Mouse (Mus musculus): ENCODE data around the gene Olfr1121. TPM values are rescaled to one million over a fixed set of nuclear protein-coding genes. Genes with fewer than 3 reads are reported as not detected.
"Not testable (repeated sequence)": the region's sequence is repeated elsewhere in the genome, so short reads cannot be mapped to it uniquely, and the experiment has no call there.

Olfr1121 gene
- not detected in 2 replicates for polyA plus RNA-seq (2014; fragmentation: Nextera tagmentation; extraction: Ambion mirVana)

DNA sequence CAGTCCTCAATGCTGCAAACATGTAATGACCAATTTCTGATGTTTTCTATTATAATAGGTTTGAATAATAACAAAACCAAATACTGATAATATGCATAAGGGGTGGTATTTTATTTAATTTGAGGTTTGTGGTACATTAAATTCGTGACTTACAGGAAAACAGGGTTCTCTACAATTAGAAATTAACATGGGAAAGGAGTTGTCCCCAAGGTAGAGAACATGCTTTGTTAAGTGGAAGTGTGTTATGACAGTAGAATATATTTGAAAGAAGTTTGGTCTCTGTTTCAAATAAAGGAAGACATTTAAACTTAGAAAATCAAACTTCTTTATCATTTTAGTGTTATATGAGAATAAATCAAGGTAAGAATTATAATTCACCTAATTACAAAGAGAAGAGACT, at the start of gene Olfr1121:
TSS of gene Olfr1121 (plus strand) at position 301 of the 400 bp plus-strand sequence.
- no peaks in the 10 kb centered on the region for H3K9me3 ChIP-seq (ENCODE audit: control insufficient read depth, low read length)
- H3K4me3 ChIP-seq (ENCODE audit: low read depth, low read length): no peak within 1 kb of the TSS
- WGBS: 42% methylated on average over 1 of the region's 1 CpGs
- H3K27me3 ChIP-seq (ENCODE audit: control insufficient read depth, insufficient read depth, low read length): no peaks in the 10 kb centered on the region
- H3K4me1 ChIP-seq (ENCODE audit: control insufficient read depth, insufficient read depth, low read length): no peaks in the 10 kb centered on the region
- ATAC-seq (ENCODE audit: low FRiP score) (no peak), DNase-seq (ENCODE audit: low spot score, missing footprints) (no peak)
- H3K36me3 ChIP-seq (ENCODE audit: control insufficient read depth, insufficient read depth, low read length): no peaks in the 10 kb centered on the region
- H3K4me2 ChIP-seq: no peak within 1 kb of the TSS
- H3K27ac ChIP-seq (ENCODE audit: low read depth, low read length): no peak within 1 kb of the TSS
- H3K9ac ChIP-seq (ENCODE audit: low read length): no peak within 1 kb of the TSS

GRCm38 (mm10) chr2:87354515-87354914, 15.2 kb upstream of the Olfr1121 start, which contains the start of gene Olfr1120:
Gene Olfr1120, plus strand, starts transcription at chr2:87354815.
- no peaks in the 10 kb centered on the region for H3K36me3 ChIP-seq (ENCODE audit: control insufficient read depth, insufficient read depth, low read length)
- 69% methylated on average over 2 of the region's 2 CpGs for WGBS
- DNase-seq (ENCODE audit: low spot score, missing footprints): no peak
- no peaks in the 10 kb centered on the region for H3K9me3 ChIP-seq (ENCODE audit: control insufficient read depth, low read length)
- no peak within 1 kb of the TSS for H3K4me2 ChIP-seq
- no peak within 1 kb of the TSS for H3K4me3 ChIP-seq (ENCODE audit: low read depth, low read length)
- no peaks in the 10 kb centered on the region for H3K4me1 ChIP-seq (ENCODE audit: control insufficient read depth, insufficient read depth, low read length)
- ATAC-seq (ENCODE audit: low FRiP score): no peak
- H3K27me3 ChIP-seq (ENCODE audit: control insufficient read depth, insufficient read depth, low read length): no peaks in the 10 kb centered on the region
- H3K9ac ChIP-seq (ENCODE audit: low read length): no peak within 1 kb of the TSS
- H3K27ac ChIP-seq (ENCODE audit: low read depth, low read length): no peak within 1 kb of the TSS

GRCm38 (mm10) chr2:87360121-87360520, 9.6 kb upstream of the Olfr1121 start:
- DNase-seq (ENCODE audit: low spot score, missing footprints); H3K9ac ChIP-seq (ENCODE audit: low read length); H3K4me2 ChIP-seq; H3K27ac ChIP-seq (ENCODE audit: low read depth, low read length); H3K27me3 ChIP-seq (ENCODE audit: control insufficient read depth, insufficient read depth, low read length); H3K4me3 ChIP-seq (ENCODE audit: low read depth, low read length); ATAC-seq (ENCODE audit: low FRiP score); H3K4me1 ChIP-seq (ENCODE audit: control insufficient read depth, insufficient read depth, low read length); H3K36me3 ChIP-seq (ENCODE audit: control insufficient read depth, insufficient read depth, low read length); H3K9me3 ChIP-seq (ENCODE audit: control insufficient read depth, low read length): not testable (repeated sequence)
- WGBS: 90% methylated on average over 2 of the region's 2 CpGs

- Histone ChIP-seq H3K27me3 (ENCODE audit: control insufficient read depth, insufficient read depth, low read length) (no peaks in the 10 kb centered on the region), H3K27ac (ENCODE audit: low read depth, low read length) (no peak overlapping the region), H3K9me3 (ENCODE audit: control insufficient read depth, low read length) (no peaks in the 10 kb centered on the region), H3K4me3 (ENCODE audit: low read depth, low read length) (no peak overlapping the region), H3K4me1 (ENCODE audit: control insufficient read depth, insufficient read depth, low read length) (no peaks in the 10 kb centered on the region), H3K36me3 (ENCODE audit: control insufficient read depth, insufficient read depth, low read length) (no peaks in the 10 kb centered on the region), H3K4me2 (no peak overlapping the region), H3K9ac (ENCODE audit: low read length) (no peak overlapping the region)
- WGBS: 91% methylated on average over 4 of the region's 4 CpGs
- DNase-seq (ENCODE audit: low spot score, missing footprints) (no peak), ATAC-seq (ENCODE audit: low FRiP score) (no peak)
Measured at GRCm38 (mm10) chr2:87371726-87372125, 2.0 kb downstream of the Olfr1121 start.

DNA sequence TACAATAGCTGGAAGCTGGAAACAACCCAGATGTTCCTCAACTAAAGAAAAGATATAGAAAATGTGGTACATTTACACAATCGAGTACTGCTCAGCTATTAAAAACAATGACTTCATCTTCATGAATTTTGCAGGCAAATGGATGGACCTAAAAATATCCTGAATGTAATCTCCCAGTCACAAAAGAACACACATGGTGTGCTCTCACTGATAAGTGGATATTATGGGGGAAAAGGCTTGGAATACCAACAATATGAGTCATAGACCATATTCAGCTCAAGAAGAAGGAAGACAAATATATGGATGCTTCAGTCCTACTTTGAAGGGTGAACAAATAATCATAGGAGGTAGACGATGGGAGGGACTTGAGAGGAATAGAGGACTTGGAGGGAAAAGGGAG, 14.2 kb downstream of the Olfr1121 start:
- Histone ChIP-seq H3K36me3 (ENCODE audit: control insufficient read depth, insufficient read depth, low read length) (no peaks in the 10 kb centered on the region), H3K9me3 (ENCODE audit: control insufficient read depth, low read length) (no peaks in the 10 kb centered on the region), H3K27ac (ENCODE audit: low read depth, low read length) (no peak overlapping the region), H3K4me2 (no peak overlapping the region), H3K27me3 (ENCODE audit: control insufficient read depth, insufficient read depth, low read length) (no peaks in the 10 kb centered on the region), H3K4me1 (ENCODE audit: control insufficient read depth, insufficient read depth, low read length) (no peaks in the 10 kb centered on the region), H3K9ac (ENCODE audit: low read length) (no peak overlapping the region), H3K4me3 (ENCODE audit: low read depth, low read length) (no peak overlapping the region)
- 83% methylated on average over 2 of the region's 2 CpGs for WGBS
- DNase-seq (ENCODE audit: low spot score, missing footprints) (no peak), ATAC-seq (ENCODE audit: low FRiP score) (no peak)

DNA sequence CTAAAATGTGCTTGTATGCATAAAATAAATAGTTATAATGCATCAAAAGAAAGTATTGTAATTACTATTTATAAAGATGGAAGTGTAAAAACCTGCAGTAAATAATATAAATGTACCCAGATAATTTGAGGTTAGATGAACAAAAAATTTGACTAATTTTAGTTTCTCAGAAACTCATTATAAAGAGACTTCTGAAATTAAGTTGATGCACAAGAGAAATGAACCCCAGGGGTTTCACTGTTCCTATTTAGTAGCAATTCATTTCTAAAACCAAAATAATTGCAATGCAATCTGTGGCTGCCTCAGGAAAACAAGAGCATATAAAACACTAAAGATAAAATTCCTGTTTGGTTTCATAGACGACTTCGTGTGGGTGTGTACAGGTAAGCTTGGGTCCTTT, 15.9 kb downstream of the Olfr1121 start, which contains the start of gene Olfr1122:
TSS of gene Olfr1122 (plus strand) at position 301 of the 400 bp plus-strand sequence.
- H3K27ac ChIP-seq (ENCODE audit: low read depth, low read length): no peak within 1 kb of the TSS
- H3K4me3 ChIP-seq (ENCODE audit: low read depth, low read length): no peak within 1 kb of the TSS
- DNase-seq (ENCODE audit: low spot score, missing footprints) (no peak), ATAC-seq (ENCODE audit: low FRiP score) (no peak)
- no peaks in the 10 kb centered on the region for H3K27me3 ChIP-seq (ENCODE audit: control insufficient read depth, insufficient read depth, low read length)
- H3K9ac ChIP-seq (ENCODE audit: low read length): no peak within 1 kb of the TSS
- H3K36me3 ChIP-seq (ENCODE audit: control insufficient read depth, insufficient read depth, low read length): no peaks in the 10 kb centered on the region
- H3K9me3 ChIP-seq (ENCODE audit: control insufficient read depth, low read length): no peaks in the 10 kb centered on the region
- H3K4me2 ChIP-seq: no peak within 1 kb of the TSS
- 86% methylated on average over 2 of the region's 2 CpGs for WGBS
- H3K4me1 ChIP-seq (ENCODE audit: control insufficient read depth, insufficient read depth, low read length): no peaks in the 10 kb centered on the region

DNA sequence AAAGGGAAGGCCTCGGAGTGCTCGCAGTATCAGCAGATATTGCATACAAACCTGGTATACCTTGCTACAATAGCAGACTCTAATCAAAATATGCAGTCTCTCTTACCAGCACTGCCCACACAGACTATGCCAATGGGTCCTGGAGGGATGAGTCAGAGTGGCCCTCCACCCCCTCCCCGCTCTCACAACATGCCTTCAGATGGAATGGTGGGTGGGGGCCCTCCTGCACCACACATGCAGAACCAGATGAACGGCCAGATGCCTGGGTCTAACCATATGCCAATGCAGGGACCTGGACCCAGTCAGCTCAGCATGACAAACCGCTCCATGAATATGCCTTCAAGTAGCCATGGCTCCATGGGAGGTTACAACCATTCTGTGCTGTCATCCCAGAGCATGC, 23.9 kb downstream of the Olfr1121 start:
- not testable (repeated sequence) for H3K4me1 ChIP-seq (ENCODE audit: control insufficient read depth, insufficient read depth, low read length); H3K4me2 ChIP-seq; H3K27ac ChIP-seq (ENCODE audit: low read depth, low read length); DNase-seq (ENCODE audit: low spot score, missing footprints); H3K27me3 ChIP-seq (ENCODE audit: control insufficient read depth, insufficient read depth, low read length); H3K36me3 ChIP-seq (ENCODE audit: control insufficient read depth, insufficient read depth, low read length); H3K9me3 ChIP-seq (ENCODE audit: control insufficient read depth, low read length); H3K9ac ChIP-seq (ENCODE audit: low read length); H3K4me3 ChIP-seq (ENCODE audit: low read depth, low read length)
- ATAC-seq (ENCODE audit: low FRiP score): peak; percentile 61
- 87% methylated on average over 5 of the region's 5 CpGs for WGBS

- not testable (repeated sequence) for H3K9ac ChIP-seq (ENCODE audit: low read length); DNase-seq (ENCODE audit: low spot score, missing footprints); H3K36me3 ChIP-seq (ENCODE audit: control insufficient read depth, insufficient read depth, low read length); H3K4me3 ChIP-seq (ENCODE audit: low read depth, low read length); H3K4me1 ChIP-seq (ENCODE audit: control insufficient read depth, insufficient read depth, low read length); H3K27me3 ChIP-seq (ENCODE audit: control insufficient read depth, insufficient read depth, low read length); H3K4me2 ChIP-seq; H3K9me3 ChIP-seq (ENCODE audit: control insufficient read depth, low read length); ATAC-seq (ENCODE audit: low FRiP score); H3K27ac ChIP-seq (ENCODE audit: low read depth, low read length)
- WGBS: 85% methylated on average over 7 of the region's 7 CpGs
Measured at GRCm38 (mm10) chr2:87394686-87395085, 25.0 kb downstream of the Olfr1121 start.

DNA sequence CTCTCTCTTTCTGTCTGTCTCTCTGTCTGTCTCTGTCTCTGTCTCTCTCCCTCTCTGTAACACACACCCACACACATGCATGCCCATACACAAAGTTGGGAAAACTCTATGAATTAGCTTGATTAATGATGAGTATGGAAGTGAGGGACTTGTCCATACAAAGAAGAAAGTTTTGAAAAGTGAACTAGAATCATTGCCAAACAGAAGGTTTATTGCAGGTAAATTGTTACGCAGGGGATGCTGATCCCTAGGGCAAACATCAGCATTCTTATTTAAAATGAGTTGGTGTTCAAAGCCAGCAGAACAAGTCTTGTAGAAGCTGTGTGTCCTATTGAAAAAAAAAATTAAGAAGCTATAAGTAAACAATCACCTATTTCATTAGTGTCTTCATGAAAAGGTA, 46.6 kb downstream of the Olfr1121 start, which contains the start of gene Olfr1123:
TSS of gene Olfr1123 (plus strand) at position 301 of the 400 bp plus-strand sequence.
- H3K27ac ChIP-seq (ENCODE audit: low read depth, low read length): no peak within 1 kb of the TSS
- no peak within 1 kb of the TSS for H3K9ac ChIP-seq (ENCODE audit: low read length)
- WGBS: 79% methylated on average over 1 of the region's 1 CpGs
- no peak within 1 kb of the TSS for H3K4me3 ChIP-seq (ENCODE audit: low read depth, low read length)
- H3K4me2 ChIP-seq: no peak within 1 kb of the TSS
- no peaks in the 10 kb centered on the region for H3K4me1 ChIP-seq (ENCODE audit: control insufficient read depth, insufficient read depth, low read length)
- H3K9me3 ChIP-seq (ENCODE audit: control insufficient read depth, low read length): no peaks in the 10 kb centered on the region
- DNase-seq (ENCODE audit: low spot score, missing footprints) (no peak), ATAC-seq (ENCODE audit: low FRiP score) (no peak)
- no peaks in the 10 kb centered on the region for H3K27me3 ChIP-seq (ENCODE audit: control insufficient read depth, insufficient read depth, low read length)
- H3K36me3 ChIP-seq (ENCODE audit: control insufficient read depth, insufficient read depth, low read length): no peaks in the 10 kb centered on the region
